Mouse (Mus musculus) embryonic fibroblast, embryonic 13.5 days (primary cell): ENCODE results near the gene Sdha. TPM values are rescaled to one million over a fixed set of nuclear protein-coding genes. Genes with fewer than 3 reads are reported as not detected.

Experiments
- H3K27ac ChIP-seq: 2 replicates; pipeline ENCODE4 v1.5.1; 2012; ENCODE audit warnings: low read length, control low read depth, inconsistent platforms; ENCODE audit not compliant: insufficient read depth
- H3K4me1 ChIP-seq: 2 replicates; pipeline ENCODE4 v1.6.1; 2011; ENCODE audit warnings: low read length; ENCODE audit not compliant: control insufficient read depth, insufficient read depth
- H3K4me3 ChIP-seq: 2 replicates; pipeline ENCODE4 v1.5.1; 2011; ENCODE audit warnings: mild to moderate bottlenecking, control low read depth, low read length; ENCODE audit not compliant: insufficient read depth
- CTCF ChIP-seq: IDR thresholded peaks from 2 replicates; pipeline ENCODE4 v1.5.1; 2011; ENCODE audit warnings: mild to moderate bottlenecking, control low read depth, low read length, moderate library complexity, borderline replicate concordance; ENCODE audit not compliant: insufficient read depth
- POLR2A ChIP-seq: IDR thresholded peaks from 2 replicates; pipeline ENCODE4 v1.6.1; 2011; ENCODE audit warnings: low read depth, mild to moderate bottlenecking, control low read depth, low read length, moderate library complexity
- polyA plus RNA-seq: library from polyadenylated mRNA; stranded (reverse); fragments of >200 nt; gene quantifications from 2 replicates; pipeline ENCODE4 v1.2.4, GENCODE M21; 2011; ENCODE audit warnings: low read depth; ENCODE audit not compliant: missing spikeins, insufficient read length

Sdha gene
- polyA plus RNA-seq, 1 experiment, result 225 TPM

- Histone ChIP-seq H3K27ac (no peak overlapping the region), H3K4me1 (no peaks in the 10 kb centered on the region), H3K4me3 (no peak overlapping the region)
- TF ChIP-seq POLR2A (no peak), CTCF (no peak)
Observed at GRCm38 (mm10) chr13:74305780-74306179, 44.3 kb downstream of the Sdha start.

- no peak overlapping the region for H3K27ac ChIP-seq
- no peak overlapping the region for H3K4me3 ChIP-seq
- TF ChIP-seq CTCF, result no peak
- no peak for TF ChIP-seq POLR2A
- H3K4me1 ChIP-seq, result no peaks in the 10 kb centered on the region
Observed at GRCm38 (mm10) chr13:74305380-74305779, 44.7 kb downstream of the Sdha start.

GRCm38 (mm10) chr13:74302050-74303037 is 47.7 kb downstream of the Sdha start:
- no peak overlapping the region for H3K27ac ChIP-seq
- TF ChIP-seq CTCF (no peak), POLR2A (no peak)
- no peak overlapping the region for H3K4me3 ChIP-seq
- no peaks in the 10 kb centered on the region for H3K4me1 ChIP-seq

- no peak overlapping the region for H3K4me3 ChIP-seq
- no peak overlapping the region for H3K27ac ChIP-seq
- H3K4me1 ChIP-seq, result no peaks in the 10 kb centered on the region
- no peak for TF ChIP-seq CTCF
- no peak for TF ChIP-seq POLR2A
Observed at GRCm38 (mm10) chr13:74301607-74301984, 48.5 kb downstream of the Sdha start.

- H3K27ac ChIP-seq, result no peak overlapping the region
- H3K4me3 ChIP-seq, result no peak overlapping the region
- TF ChIP-seq CTCF (peak; percentile 82), POLR2A (no peak)
- H3K4me1 ChIP-seq, result 0 out of 2 replicates have a peak, but pooled peaks cover 3% of the 10 kb centered on the region
Observed at GRCm38 (mm10) chr13:74300925-74301606, 49.0 kb downstream of the Sdha start.

- TF ChIP-seq CTCF (no peak), POLR2A (no peak)
- no peak overlapping the region for H3K4me3 ChIP-seq
- 0 out of 2 replicates have a peak, but pooled peaks cover 4% of the 10 kb centered on the region for H3K4me1 ChIP-seq
- peak overlapping the region; percentile 54 for H3K27ac ChIP-seq
Observed at GRCm38 (mm10) chr13:74296376-74296775, 53.7 kb downstream of the Sdha start.

- 0 out of 2 replicates have a peak, but pooled peaks cover 4% of the 10 kb centered on the region for H3K4me1 ChIP-seq
- H3K4me3 ChIP-seq, result no peak within 1 kb of the TSS
- H3K27ac ChIP-seq, result no peak within 1 kb of the TSS
- TF ChIP-seq POLR2A, result peak; percentile 49; the same call in 1 of the 2 replicates
- peak; percentile 63; the same call in 1 of the 2 replicates for TF ChIP-seq CTCF
Observed at GRCm38 (mm10) chr13:74292167-74292566, 57.9 kb downstream of the Sdha start, which contains the start of gene Ahrr. Gene Ahrr (minus strand): TSS chr13:74292331.

- no peak overlapping the region for H3K27ac ChIP-seq
- no peak for TF ChIP-seq CTCF
- TF ChIP-seq POLR2A, result no peak
- no peak overlapping the region for H3K4me3 ChIP-seq
- no peaks in the 10 kb centered on the region for H3K4me1 ChIP-seq
Observed at GRCm38 (mm10) chr13:74289646-74290045, 60.4 kb downstream of the Sdha start.

- Histone ChIP-seq H3K4me1 (no peaks in the 10 kb centered on the region), H3K4me3 (no peak overlapping the region), H3K27ac (peak overlapping the region; percentile 61; the same call in 1 of the 2 replicates)
- TF ChIP-seq POLR2A (no peak), CTCF (no peak)
Observed at GRCm38 (mm10) chr13:74282299-74282698, 67.8 kb downstream of the Sdha start.

- TF ChIP-seq CTCF, result no peak
- TF ChIP-seq POLR2A, result no peak
- Histone ChIP-seq H3K27ac (no peak overlapping the region; the same call in 1 of the 2 replicates), H3K4me3 (no peak overlapping the region), H3K4me1 (no peaks in the 10 kb centered on the region)
Observed at GRCm38 (mm10) chr13:74275726-74276125, 74.4 kb downstream of the Sdha start.

Other genes starting within 250 kb of the Sdha start
- gene Slc9a3, start 228.8 kb downstream of the Sdha start, polyA plus RNA-seq, result not detected in 2 replicates
- 53.4 and 58.5 TPM in 2 replicates for gene Exoc3, start 141.5 kb downstream of the Sdha start, polyA plus RNA-seq
- 15.7 and 18.5 TPM in 2 replicates for gene Ahrr, start 57.9 kb downstream of the Sdha start, polyA plus RNA-seq
- gene Pdcd6, start 32.7 kb downstream of the Sdha start, polyA plus RNA-seq, result 121 and 123 TPM in 2 replicates
- 62.2 and 70.0 TPM in 2 replicates for gene Ccdc127, start within 50 bp of the Sdha start, polyA plus RNA-seq
- gene Lrrc14b, start 13.7 kb upstream of the Sdha start, polyA plus RNA-seq, result not detected in 2 replicates
- 3.0 and 6.1 TPM in 2 replicates for gene Zfp72, start 40.6 kb upstream of the Sdha start, polyA plus RNA-seq
- gene Ftl1-ps1, start 49.4 kb upstream of the Sdha start, polyA plus RNA-seq, result 513 and 827 TPM in 2 replicates
- 12.9 and 16.4 TPM in 2 replicates for gene Zfp825, start 143.7 kb upstream of the Sdha start, polyA plus RNA-seq